Mouse (Mus musculus) intestine, embryonic 15.5 days (tissue): ENCODE measurements around the gene Tmem50b. TPM values are rescaled to one million over a fixed set of nuclear protein-coding genes. Genes with fewer than 3 reads are reported as not detected.

Experiments used
- ATAC-seq: fragments of 200-750 bp; cut with Nextera tagmentation; 2 replicates; pipeline ENCODE4 v1.8.0; 2017; ENCODE audit warnings: moderate TSS enrichment, moderate library complexity
- H3K27ac ChIP-seq: fragments of 300-500 bp; sonication (generic); 2 replicates; pipeline ENCODE4 v1.5.1; 2015; ENCODE audit warnings: mild to moderate bottlenecking, inconsistent platforms
- H3K27me3 ChIP-seq: fragments of 300-500 bp; sonication (generic); replicated peaks from 2 replicates; pipeline ENCODE4 v1.6.1; 2015; ENCODE audit warnings: inconsistent platforms
- H3K36me3 ChIP-seq: fragments of 300-500 bp; sonication (generic); 2 replicates; pipeline ENCODE4 v1.6.1; 2015; ENCODE audit warnings: inconsistent platforms
- H3K4me1 ChIP-seq: fragments of 300-500 bp; sonication (generic); replicated peaks from 2 replicates; pipeline ENCODE4 v1.6.1; 2015; ENCODE audit warnings: inconsistent platforms
- H3K4me2 ChIP-seq: fragments of 300-500 bp; sonication (generic); replicated peaks from 2 replicates; pipeline ENCODE4 v1.6.1; 2015; ENCODE audit warnings: mild to moderate bottlenecking, inconsistent platforms
- H3K4me3 ChIP-seq: fragments of 300-500 bp; sonication (generic); replicated peaks from 2 replicates; pipeline ENCODE4 v1.5.1; 2015; ENCODE audit warnings: inconsistent platforms
- H3K9ac ChIP-seq: fragments of 300-500 bp; sonication (generic); 2 replicates; pipeline ENCODE4 v1.6.1; 2015; ENCODE audit warnings: inconsistent platforms
- H3K9me3 ChIP-seq: fragments of 300-500 bp; sonication (generic); 2 replicates; pipeline ENCODE4 v1.6.1; 2016; ENCODE audit warnings: inconsistent platforms
- WGBS: fragments of 180-500 bp; shearing (Covaris S2); methylation state at CpG from one replicate; pipeline ENCODE4 v1.1.7; 2015; 5-methylcytosine and 5-hydroxymethylcytosine counted together
- polyA plus RNA-seq: library from polyadenylated mRNA; unstranded; fragments of >200 nt; fragmentation: Nextera tagmentation; extraction: Ambion mirVana; gene quantifications from 2 replicates; pipeline ENCODE4 v1.2.1, GENCODE M21; 2015

Gene Tmem50b
- polyA plus RNA-seq, 1 experiment from 2014 or later: 31.7 TPM

DNA sequence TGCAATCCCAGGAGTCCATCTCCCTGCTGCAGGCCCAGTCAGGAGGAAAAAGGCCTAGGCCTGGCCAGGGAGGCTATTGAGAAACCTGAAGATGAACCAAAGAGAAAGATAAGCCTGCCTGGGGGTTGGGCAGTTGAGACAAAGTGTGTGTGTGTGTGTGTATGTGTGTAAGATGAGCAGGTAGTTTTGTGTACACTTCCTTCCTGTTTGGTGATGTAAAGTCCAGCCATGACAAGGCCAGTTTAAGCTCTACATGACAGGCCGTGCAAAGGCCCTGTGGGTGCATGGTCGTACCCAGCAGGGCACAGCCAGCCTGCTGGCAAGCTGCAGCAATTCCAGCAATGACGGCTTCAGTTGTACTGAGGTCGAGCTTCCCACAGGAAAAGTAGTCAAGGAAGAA, 32.1 kb upstream of the Tmem50b start:
- 89% methylated on average over 4 of the region's 4 CpGs for WGBS
- Histone ChIP-seq H3K4me2 (no peak overlapping the region), H3K9me3 (no peaks in the 10 kb centered on the region), H3K36me3 (peaks cover 40% of the 10 kb centered on the region), H3K4me3 (no peak overlapping the region), H3K9ac (no peak overlapping the region), H3K27me3 (no peaks in the 10 kb centered on the region), H3K27ac (no peak overlapping the region), H3K4me1 (no peaks in the 10 kb centered on the region)
- ATAC-seq: no peak

DNA sequence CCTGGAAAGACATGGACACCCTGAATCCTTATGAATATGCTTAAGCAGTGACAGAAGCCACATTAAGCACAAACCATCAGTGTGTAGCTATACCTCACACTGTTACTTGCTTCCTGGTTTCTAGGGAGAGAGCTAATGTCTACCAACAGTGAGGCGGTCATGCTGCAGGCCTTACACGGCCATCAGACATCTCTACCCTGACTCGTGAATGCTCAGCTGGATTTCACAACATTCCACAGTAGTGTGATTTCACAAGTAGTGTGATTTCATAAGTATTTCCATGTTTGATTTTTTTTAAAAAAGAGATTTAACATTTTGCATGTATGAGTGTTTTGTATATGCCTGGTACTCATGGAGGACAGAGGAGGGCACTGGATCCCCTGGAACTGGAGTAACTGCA, 31.1 kb upstream of the Tmem50b start:
- ATAC-seq: no peak
- no peak overlapping the region for H3K27ac ChIP-seq
- H3K4me1 ChIP-seq: no peaks in the 10 kb centered on the region
- no peaks in the 10 kb centered on the region for H3K27me3 ChIP-seq
- peaks cover 42% of the 10 kb centered on the region for H3K36me3 ChIP-seq
- no peak overlapping the region for H3K4me2 ChIP-seq
- WGBS: 90% methylated on average over 3 of the region's 3 CpGs
- no peak overlapping the region for H3K9ac ChIP-seq
- H3K4me3 ChIP-seq: no peak overlapping the region
- H3K9me3 ChIP-seq: no peaks in the 10 kb centered on the region

DNA sequence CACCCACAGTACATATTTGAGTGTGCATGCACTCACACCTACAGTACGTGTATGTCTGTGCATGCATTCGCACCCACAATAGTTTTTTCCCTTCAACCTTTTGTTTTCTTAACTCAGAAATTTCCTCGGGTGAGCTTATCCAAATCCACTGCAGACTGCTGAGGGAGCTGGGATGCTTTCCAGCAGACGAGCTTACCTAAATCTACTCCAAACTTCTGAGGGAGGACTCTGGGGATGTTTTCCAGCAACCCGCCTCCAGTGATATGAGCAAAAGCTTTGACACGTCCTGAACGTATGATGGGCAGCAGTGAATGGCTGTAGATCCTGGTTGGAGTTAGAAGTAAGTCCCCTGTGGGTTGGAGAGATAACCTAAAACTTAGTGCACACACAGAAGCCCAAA, 30.2 kb upstream of the Tmem50b start:
- no peak overlapping the region for H3K27ac ChIP-seq
- H3K27me3 ChIP-seq: no peaks in the 10 kb centered on the region
- H3K4me1 ChIP-seq: no peaks in the 10 kb centered on the region
- 89% methylated on average over 7 of the region's 7 CpGs for WGBS
- H3K4me2 ChIP-seq: no peak overlapping the region
- no peak overlapping the region for H3K9ac ChIP-seq
- H3K9me3 ChIP-seq: no peaks in the 10 kb centered on the region
- no peak for ATAC-seq
- H3K36me3 ChIP-seq: peaks cover 47% of the 10 kb centered on the region
- H3K4me3 ChIP-seq: no peak overlapping the region

DNA sequence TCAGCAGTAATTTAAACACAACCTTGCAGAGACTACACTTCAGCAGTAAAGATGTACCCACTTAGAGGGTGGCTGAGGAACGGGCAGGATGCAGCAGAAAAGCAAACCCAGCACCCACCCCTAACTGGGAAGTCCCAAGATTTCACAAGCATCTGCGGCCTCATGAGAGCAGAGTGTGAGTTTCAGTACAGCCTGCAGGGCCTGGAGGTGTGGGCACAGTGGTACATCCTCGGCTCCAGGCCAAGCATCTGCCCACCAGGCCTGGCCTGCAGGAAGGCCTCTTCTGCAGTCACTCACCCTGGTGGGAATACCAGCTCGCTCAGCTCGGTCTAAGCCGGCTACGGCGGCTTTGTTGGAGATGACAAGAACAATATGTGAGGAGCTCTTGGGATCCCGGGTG, 25.5 kb upstream of the Tmem50b start:
- H3K4me3 ChIP-seq: no peak overlapping the region
- ATAC-seq: no peak
- no peaks in the 10 kb centered on the region for H3K9me3 ChIP-seq

DNA sequence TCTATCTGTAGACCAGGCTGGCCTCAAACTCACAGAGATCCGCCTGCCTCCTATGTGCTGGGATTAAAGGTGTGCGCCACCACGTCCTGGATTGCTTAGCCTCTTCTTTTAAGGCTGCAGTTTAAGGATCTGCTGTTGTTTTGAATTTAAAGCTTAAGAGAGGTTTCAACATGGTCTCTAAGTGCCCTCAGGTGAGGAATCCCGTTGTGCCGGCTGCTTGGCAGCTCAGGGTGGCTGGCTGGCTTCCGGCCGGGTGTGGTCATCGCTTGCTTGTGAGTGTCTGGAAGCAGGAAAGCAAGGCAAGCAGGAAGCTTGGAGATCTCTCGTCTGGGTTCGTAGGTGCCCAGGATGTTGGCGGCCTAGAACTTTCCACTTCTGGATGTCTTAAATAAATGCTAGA, 23.4 kb upstream of the Tmem50b start:
- ATAC-seq: no peak
- no peak overlapping the region for H3K4me3 ChIP-seq
- no peak overlapping the region for H3K9ac ChIP-seq
- no peak overlapping the region for H3K27ac ChIP-seq
- no peak overlapping the region for H3K4me2 ChIP-seq
- no peaks in the 10 kb centered on the region for H3K27me3 ChIP-seq
- H3K36me3 ChIP-seq: peaks cover 44% of the 10 kb centered on the region
- no peaks in the 10 kb centered on the region for H3K9me3 ChIP-seq
- no peaks in the 10 kb centered on the region for H3K4me1 ChIP-seq
- WGBS: 87% methylated on average over 11 of the region's 11 CpGs

More for the DNA sequence above, 25.5 kb upstream of the Tmem50b start:
- Histone ChIP-seq H3K27ac (no peak overlapping the region), H3K27me3 (no peaks in the 10 kb centered on the region), H3K4me2 (no peak overlapping the region), H3K36me3 (peaks cover 52% of the 10 kb centered on the region), H3K4me1 (no peaks in the 10 kb centered on the region), H3K9ac (no peak overlapping the region)
- WGBS: 94% methylated on average over 9 of the region's 9 CpGs

DNA sequence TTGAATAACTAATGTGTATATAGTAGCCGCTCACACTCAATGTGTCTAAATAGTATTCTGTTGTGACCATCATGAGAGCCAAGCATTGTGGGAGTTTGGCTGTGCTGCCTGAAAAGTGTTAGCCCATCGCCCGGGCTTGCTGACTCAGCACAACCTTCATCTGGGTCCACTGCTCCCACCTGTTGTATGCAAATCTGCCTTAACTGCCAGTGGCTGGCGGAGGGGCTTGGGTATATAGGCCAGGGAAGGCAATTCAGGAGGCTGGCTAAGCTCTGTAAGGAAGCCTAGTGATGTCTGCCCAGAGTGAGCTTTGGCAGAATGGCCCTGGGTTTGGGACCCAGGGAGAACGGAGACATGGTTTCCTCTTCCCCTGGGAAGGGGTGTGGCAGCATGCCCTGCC, 22.6 kb upstream of the Tmem50b start:
- no peaks in the 10 kb centered on the region for H3K9me3 ChIP-seq

DNA sequence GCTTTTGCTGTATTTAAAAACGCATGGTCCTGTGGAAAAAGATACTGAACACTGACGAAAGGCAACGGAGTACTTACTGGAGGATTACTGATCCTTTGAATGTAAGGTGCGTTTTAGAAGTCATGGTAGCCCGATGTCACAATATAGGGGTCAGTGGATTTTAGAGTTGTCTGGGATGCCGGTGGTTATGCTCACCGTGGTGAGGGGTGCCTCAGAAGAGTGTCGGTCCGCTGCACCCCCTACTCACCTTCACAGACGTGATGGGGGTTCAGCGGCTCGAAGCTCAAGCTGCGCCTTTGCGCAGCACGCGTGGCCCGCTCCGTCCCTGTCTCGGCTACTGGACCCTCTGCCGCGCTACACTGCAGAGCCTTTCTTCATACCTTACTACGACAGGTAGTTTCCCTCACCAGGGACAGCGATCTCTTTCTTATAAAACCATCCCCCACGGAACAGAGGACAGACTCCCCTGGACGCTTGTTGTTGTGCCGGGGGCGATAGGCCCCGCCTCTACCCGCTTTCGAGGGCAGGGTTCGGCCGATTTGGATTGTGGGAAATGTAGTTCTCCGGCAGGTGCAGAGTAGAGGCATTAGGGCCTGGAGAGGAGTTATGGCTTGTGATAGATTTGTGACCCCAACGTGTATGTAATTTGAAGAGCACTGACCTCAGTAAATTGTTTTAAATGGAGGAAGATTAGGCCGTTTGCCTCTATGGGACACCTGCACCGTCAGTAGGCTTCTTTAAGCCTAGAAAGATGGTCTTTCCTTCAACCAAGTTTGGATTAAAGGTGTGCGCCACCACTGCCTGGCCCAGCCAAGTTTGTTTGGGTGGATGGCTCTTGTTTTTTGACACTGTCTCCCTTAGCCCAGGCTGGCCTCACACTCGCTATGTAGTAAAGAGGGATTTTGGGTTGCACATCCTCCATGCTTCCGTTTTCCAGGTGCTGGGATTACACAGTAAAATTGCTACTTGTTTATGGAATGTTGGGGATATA, 21.2 kb upstream of the Tmem50b start, which contains the start of gene Dnajc28:
Dnajc28 (minus strand) TSS at position 516 of the 991 bp plus-strand sequence.
- WGBS: 10% methylated on average over 39 of the region's 39 CpGs
- ATAC-seq: peak; percentile 97

More for the DNA sequence above, 22.6 kb upstream of the Tmem50b start:
- H3K4me2 ChIP-seq: no peak overlapping the region
- WGBS: 90% methylated on average over 5 of the region's 5 CpGs
- no peak overlapping the region for H3K4me3 ChIP-seq
- no peaks in the 10 kb centered on the region for H3K4me1 ChIP-seq
- no peak for ATAC-seq
- no peak overlapping the region for H3K27ac ChIP-seq
- no peak overlapping the region for H3K9ac ChIP-seq
- H3K27me3 ChIP-seq: no peaks in the 10 kb centered on the region
- peaks cover 40% of the 10 kb centered on the region for H3K36me3 ChIP-seq

DNA sequence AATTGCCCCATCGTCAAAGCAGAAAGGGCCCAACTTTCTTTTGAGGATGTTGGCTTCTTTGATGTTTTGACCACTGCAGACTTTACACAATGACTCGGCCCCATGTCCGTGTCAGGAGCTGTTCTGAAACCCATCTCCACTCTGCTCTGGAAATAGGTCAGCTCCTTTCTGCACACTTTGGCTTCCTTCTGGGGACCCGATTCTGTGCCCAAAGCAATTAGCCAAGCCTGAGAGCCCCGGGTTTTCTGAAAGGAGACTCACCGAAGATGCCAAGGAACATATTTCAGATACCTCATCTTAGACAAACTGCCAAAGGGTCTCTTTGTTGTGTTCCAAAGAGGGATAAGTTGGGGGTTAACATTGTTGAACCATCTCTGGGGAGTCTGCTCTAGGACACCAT, 17.0 kb upstream of the Tmem50b start:
- ATAC-seq: no peak
- H3K27ac ChIP-seq: no peak overlapping the region
- no peak overlapping the region for H3K4me2 ChIP-seq
- no peaks in the 10 kb centered on the region for H3K27me3 ChIP-seq
- WGBS: 82% methylated on average over 6 of the region's 6 CpGs
- H3K4me3 ChIP-seq: no peak overlapping the region
- no peaks in the 10 kb centered on the region for H3K36me3 ChIP-seq
- H3K9ac ChIP-seq: no peak overlapping the region
- H3K4me1 ChIP-seq: no peaks in the 10 kb centered on the region
- no peaks in the 10 kb centered on the region for H3K9me3 ChIP-seq

More for the DNA sequence above, 21.2 kb upstream of the Tmem50b start, which contains the start of gene Dnajc28:
- Histone ChIP-seq H3K4me1 (no peaks in the 10 kb centered on the region), H3K27me3 (no peaks in the 10 kb centered on the region), H3K4me2 (peak within 1 kb of the TSS; percentile 87), H3K9me3 (no peaks in the 10 kb centered on the region), H3K9ac (peak within 1 kb of the TSS; percentile 55), H3K27ac (no peak within 1 kb of the TSS), H3K36me3 (peaks cover 32% of the 10 kb centered on the region), H3K4me3 (peak within 1 kb of the TSS; percentile 69)

DNA sequence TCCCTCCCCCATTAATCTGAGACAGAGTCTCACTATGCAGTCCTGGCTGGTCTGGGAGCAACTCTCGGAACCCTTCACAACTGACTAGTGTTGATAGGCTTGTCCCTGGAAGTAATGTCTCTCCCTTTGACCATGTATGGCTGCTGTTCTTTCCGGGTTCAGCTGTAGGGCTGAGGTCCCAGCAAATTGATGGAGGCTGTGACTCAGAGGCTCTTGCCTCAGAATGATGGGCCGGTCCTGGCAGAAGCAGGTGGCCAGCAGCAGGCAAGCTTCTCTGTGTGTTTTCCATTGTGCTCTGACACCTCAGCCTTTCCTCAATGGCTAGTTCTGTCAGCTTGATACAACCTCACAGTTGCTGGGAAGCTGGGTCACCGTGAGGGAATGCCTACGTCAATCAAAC, 14.9 kb upstream of the Tmem50b start:
- WGBS: 68% methylated on average over 5 of the region's 5 CpGs
- ATAC-seq: no peak
- Histone ChIP-seq H3K9ac (no peak overlapping the region), H3K4me3 (no peak overlapping the region), H3K9me3 (no peaks in the 10 kb centered on the region), H3K4me1 (no peaks in the 10 kb centered on the region), H3K36me3 (no peaks in the 10 kb centered on the region), H3K4me2 (no peak overlapping the region), H3K27ac (no peak overlapping the region), H3K27me3 (no peaks in the 10 kb centered on the region)

DNA sequence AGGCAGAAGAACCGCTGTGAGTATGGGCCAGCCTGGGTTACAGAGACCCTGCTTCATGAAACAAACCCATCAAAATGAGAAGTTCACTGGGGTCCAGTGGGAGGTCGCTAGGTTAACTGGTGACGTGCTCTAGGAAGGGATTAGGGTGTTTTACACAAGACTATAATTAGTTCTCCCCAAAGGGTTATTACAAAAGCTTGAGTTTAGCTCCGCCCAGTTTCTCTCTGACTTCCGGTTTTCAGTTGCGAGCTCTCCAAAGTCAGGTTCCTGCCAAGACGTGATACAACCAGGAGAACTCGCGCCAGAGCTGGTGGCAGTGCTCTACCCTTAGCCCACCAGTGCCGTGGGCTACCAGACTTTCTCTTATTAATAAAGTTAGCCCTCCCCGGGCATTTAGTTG, 13.6 kb upstream of the Tmem50b start:
- ATAC-seq: no peak
- 69% methylated on average over 11 of the region's 11 CpGs for WGBS

DNA sequence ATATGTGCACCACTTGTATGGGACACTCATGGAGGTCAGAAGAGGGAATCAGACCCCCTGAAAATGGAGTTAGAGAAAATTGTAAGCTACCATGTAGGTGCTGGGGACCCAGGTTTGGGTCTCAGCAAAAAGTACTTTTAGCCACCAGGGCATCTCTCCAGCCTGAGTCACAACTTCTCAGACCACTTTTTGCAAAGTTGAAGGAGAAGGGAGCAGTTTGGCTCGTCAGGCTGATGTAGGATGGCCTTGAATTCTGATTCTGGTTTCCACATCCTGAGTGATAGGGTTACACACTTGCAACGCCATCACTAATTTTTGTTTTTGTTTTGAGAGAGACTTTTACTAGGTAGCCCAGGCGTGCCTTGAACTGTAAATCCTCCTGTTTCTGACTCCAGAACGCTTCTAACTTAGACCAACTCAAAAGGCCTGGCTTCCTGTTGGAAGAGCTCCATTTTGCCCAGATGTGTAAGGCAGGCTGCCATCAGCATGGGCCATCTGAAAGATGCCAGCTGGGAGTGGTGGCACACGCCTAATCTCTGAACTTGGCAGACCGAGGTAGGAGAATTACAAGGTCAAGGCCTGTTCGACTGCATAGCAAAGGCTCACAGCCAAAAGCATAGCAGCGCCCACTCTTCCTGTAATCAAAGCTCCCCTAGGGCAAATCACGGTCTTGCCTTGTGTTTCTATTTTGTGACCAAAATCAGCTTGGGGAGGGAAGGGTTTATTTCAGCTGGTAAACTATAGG, 12.1 kb upstream of the Tmem50b start:
- WGBS: 70% methylated on average over 9 of the region's 9 CpGs
- H3K4me1 ChIP-seq: no peaks in the 10 kb centered on the region
- ATAC-seq: no peak
- no peaks in the 10 kb centered on the region for H3K9me3 ChIP-seq
- no peak overlapping the region for H3K4me3 ChIP-seq
- H3K27ac ChIP-seq: no peak overlapping the region
- H3K9ac ChIP-seq: no peak overlapping the region
- H3K4me2 ChIP-seq: no peak overlapping the region
- H3K27me3 ChIP-seq: no peaks in the 10 kb centered on the region
- no peaks in the 10 kb centered on the region for H3K36me3 ChIP-seq

More for the DNA sequence above, 13.6 kb upstream of the Tmem50b start:
- Histone ChIP-seq H3K4me2 (no peak overlapping the region), H3K4me3 (no peak overlapping the region), H3K36me3 (no peaks in the 10 kb centered on the region), H3K9me3 (no peaks in the 10 kb centered on the region), H3K9ac (no peak overlapping the region), H3K4me1 (no peaks in the 10 kb centered on the region), H3K27me3 (no peaks in the 10 kb centered on the region), H3K27ac (no peak overlapping the region)

DNA sequence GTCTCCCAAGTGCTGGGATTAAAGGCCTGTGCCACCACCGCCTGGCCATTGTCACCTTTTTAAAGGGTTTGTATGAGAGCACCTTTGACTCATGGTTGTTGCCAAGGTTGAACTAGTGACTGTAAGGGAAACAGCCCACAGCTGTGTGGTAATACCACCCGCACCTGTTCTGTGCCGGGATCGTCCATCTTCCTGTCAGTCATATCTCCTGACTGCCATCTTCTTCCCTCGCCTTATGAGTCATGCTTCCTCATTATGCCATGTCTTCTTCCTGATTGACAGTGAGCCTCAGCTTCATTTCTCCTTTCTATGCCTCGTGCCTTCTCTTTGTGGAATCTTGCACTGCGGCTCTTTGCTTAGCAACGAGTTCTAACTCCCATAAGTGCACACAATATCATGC, 9.4 kb upstream of the Tmem50b start:
- ATAC-seq: no peak
- Histone ChIP-seq H3K9me3 (no peaks in the 10 kb centered on the region), H3K4me2 (no peak overlapping the region), H3K27ac (no peak overlapping the region), H3K36me3 (no peaks in the 10 kb centered on the region), H3K4me3 (no peak overlapping the region), H3K9ac (no peak overlapping the region), H3K4me1 (no peaks in the 10 kb centered on the region), H3K27me3 (no peaks in the 10 kb centered on the region)
- WGBS: 84% methylated on average over 8 of the region's 8 CpGs
